19 mouse cellular contexts compared by ENCODE assay signal in genomic region chr10:76023921-76024320, GRCm38 (mm10). TPM values are rescaled to one million over a fixed set of nuclear protein-coding genes. Genes with fewer than 3 reads are reported as not detected.
A peak's percentile ranks its signal among the peaks of the same experiment; 100 is the strongest.
DNase-seq lines count a peak whose midpoint lies in the region; ATAC-seq and TF ChIP-seq lines count a peak whose summit lies in the region.
"Had no signal": no experiment of that assay in that cellular context is flagged by ENCODE, and none has a peak within 500 bp of the region (broad histone marks: within the 10 kb centered on the region; RNA-seq: fewer than 3 reads in every experiment).

No protein-coding gene starts in this region.

- H3K4me2 ChIP-seq in hindbrain, postnatal 0 days (ENCODE audit: low read depth, low read length) = no peak overlapping the region
- no peak overlapping the region for H3K4me2 ChIP-seq in midbrain, embryonic 15.5 days
- H3K4me2 ChIP-seq: embryonic facial prominence, embryonic 12.5 days; forebrain, embryonic 13.5 days; forebrain, embryonic 15.5 days had no signal

- TF ChIP-seq CTCF in ES-Bruce4 (IDR thresholded peaks at IDR 0.05; ENCODE audit: low read depth, low read length) = no peak
- TF ChIP-seq CTCF in hindbrain, postnatal 0 days (IDR thresholded peaks at IDR 0.05; ENCODE audit: low read depth) = no peak

- H3K27ac ChIP-seq in ES-Bruce4 (ENCODE audit: insufficient read depth, low read length) (peak overlapping the region; percentile 85; the same call in 1 of the 2 replicates), ES-E14 (ENCODE audit: insufficient read depth, low read depth, low read length, poor library complexity, severe bottlenecking) (peak overlapping the region; percentile 51; the same call in 1 of the 2 replicates)
- H3K27ac ChIP-seq in hindbrain, postnatal 0 days = no peak overlapping the region
- no peak overlapping the region for H3K27ac ChIP-seq in midbrain, embryonic 15.5 days
- H3K27ac ChIP-seq: embryonic facial prominence, embryonic 10.5 days; embryonic facial prominence, embryonic 12.5 days; forebrain, embryonic 13.5 days; forebrain, embryonic 15.5 days had no signal

- H3K36me3 ChIP-seq in ES-Bruce4 (ENCODE audit: control insufficient read depth, insufficient read depth, low read length, poor library complexity, severe bottlenecking) (no peaks in the 10 kb centered on the region), ES-E14 (ENCODE audit: control insufficient read depth, insufficient read depth, low read length, poor library complexity, severe bottlenecking) (no peaks in the 10 kb centered on the region)
- no peaks in the 10 kb centered on the region for H3K36me3 ChIP-seq in hindbrain, postnatal 0 days (ENCODE audit: insufficient read depth, low read length)
- no peaks in the 10 kb centered on the region for H3K36me3 ChIP-seq in midbrain, embryonic 15.5 days (replicated peaks)
- H3K36me3 ChIP-seq: embryonic facial prominence, embryonic 10.5 days; embryonic facial prominence, embryonic 12.5 days; forebrain, embryonic 15.5 days had no signal

- H3K9ac ChIP-seq in ES-Bruce4 (ENCODE audit: low read depth, poor library complexity, severe bottlenecking) (no peak overlapping the region), ES-E14 (ENCODE audit: insufficient read depth, low read depth, low read length, poor library complexity, severe bottlenecking) (peak overlapping the region; percentile 71; the same call in 1 of the 2 replicates)
- no peak overlapping the region for H3K9ac ChIP-seq in hindbrain, postnatal 0 days (replicated peaks; ENCODE audit: low read length)
- no peak overlapping the region for H3K9ac ChIP-seq in midbrain, embryonic 15.5 days
- H3K9ac ChIP-seq: embryonic facial prominence, embryonic 12.5 days; forebrain, embryonic 13.5 days; forebrain, embryonic 15.5 days; forebrain, postnatal 0 days had no signal

- no peak for TF ChIP-seq POLR2A in ES-Bruce4 (IDR thresholded peaks at IDR 0.05; ENCODE audit: insufficient read depth, low read length)

- H3K27me3 ChIP-seq in ES-Bruce4 (ENCODE audit: control insufficient read depth, insufficient read depth, low read length, poor library complexity, severe bottlenecking) = no peaks in the 10 kb centered on the region
- no peaks in the 10 kb centered on the region for H3K27me3 ChIP-seq in hindbrain, postnatal 0 days (ENCODE audit: insufficient read depth, low read length)
- no peaks in the 10 kb centered on the region for H3K27me3 ChIP-seq in midbrain, embryonic 15.5 days (replicated peaks)
- H3K27me3 ChIP-seq: embryonic facial prominence, embryonic 12.5 days; forebrain, embryonic 13.5 days; forebrain, embryonic 15.5 days had no signal

- TF ChIP-seq EP300 in ES-Bruce4 (IDR thresholded peaks at IDR 0.05; ENCODE audit: insufficient read depth, low read depth, low read length) = peak; percentile 69; the same call in 1 of the 2 replicates

- ATAC-seq in hindbrain, postnatal 0 days = no peak
- no peak for ATAC-seq in midbrain, embryonic 15.5 days (replicated peaks)
- ATAC-seq: forebrain, embryonic 13.5 days; forebrain, embryonic 15.5 days; forebrain, postnatal 0 days had no signal

- H3K4me3 ChIP-seq in ES-Bruce4 (ENCODE audit: low read depth, low read length) (no peak overlapping the region), ES-E14 (ENCODE audit: insufficient read depth in 1 of 2, low read depth in 1 of 2, low read length in 2 of 2, poor library complexity in 1 of 2, severe bottlenecking in 1 of 2) (peak overlapping the region; percentile 18 to 53; a peak in 2 of 4 replicates)
- no peak overlapping the region for H3K4me3 ChIP-seq in hindbrain, postnatal 0 days (ENCODE audit: low read length)
- no peak overlapping the region for H3K4me3 ChIP-seq in midbrain, embryonic 15.5 days
- H3K4me3 ChIP-seq: embryonic facial prominence, embryonic 10.5 days; embryonic facial prominence, embryonic 12.5 days; forebrain, embryonic 13.5 days; forebrain, embryonic 15.5 days had no signal

- no peaks in the 10 kb centered on the region for H3K4me1 ChIP-seq in ES-Bruce4 (ENCODE audit: control insufficient read depth, insufficient read depth, low read length)
- H3K4me1 ChIP-seq in ES-E14 (ENCODE audit: control insufficient read depth in 2 of 2, insufficient read depth in 2 of 2, low read length in 2 of 2, poor library complexity in 1 of 2) = peaks cover 4 to 7% of the 10 kb centered on the region in 2 experiments; a peak in 2 of 4 replicates
- no peaks in the 10 kb centered on the region for H3K4me1 ChIP-seq in hindbrain, postnatal 0 days (ENCODE audit: insufficient read depth, low read length)
- no peaks in the 10 kb centered on the region for H3K4me1 ChIP-seq in midbrain, embryonic 15.5 days
- H3K4me1 ChIP-seq: forebrain, embryonic 13.5 days; forebrain, embryonic 15.5 days had no signal

- in situ Hi-C loops in ES-E14 (cut with MboI; ENCODE audit: low sequenced_read_pairs in 2 of 2, unreplicated experiment in 2 of 2) = no loop called here

- DNase-seq in ES-E14 (ENCODE audit: low read depth, low spot score) = no peak
- peak; percentile 77 for DNase-seq in ZHBTc4 (ENCODE audit: low read depth, low spot score)
- no peak for DNase-seq in hindbrain, postnatal 0 days (ENCODE audit: low spot score)
- no peak for DNase-seq in spleen, postnatal 4 days (ENCODE audit: low spot score in 2 of 2)
- DNase-seq: adrenal gland, adult 2 months; adrenal gland, postnatal 10 days; adrenal gland, postnatal 25 days; cerebellum, adult 11-12 months; cerebellum, adult 2 months; cerebellum, adult 9-10 months; cerebellum, postnatal 10 days; cerebellum, postnatal 25 days; forebrain, postnatal 0 days had no signal

- H3K9me3 ChIP-seq in ES-Bruce4 (replicated peaks; ENCODE audit: control insufficient read depth, insufficient read depth, low read length, poor library complexity, severe bottlenecking) (peaks cover 14% of the 10 kb centered on the region), ES-E14 (ENCODE audit: control insufficient read depth, insufficient read depth, low read depth, low read length) (no peaks in the 10 kb centered on the region)
- H3K9me3 ChIP-seq in hindbrain, postnatal 0 days (ENCODE audit: low read length) = no peaks in the 10 kb centered on the region
- no peaks in the 10 kb centered on the region for H3K9me3 ChIP-seq in midbrain, embryonic 15.5 days
- H3K9me3 ChIP-seq: embryonic facial prominence, embryonic 12.5 days; forebrain, embryonic 15.5 days had no signal

- WGBS in hindbrain, postnatal 0 days = 93% methylated on average over 6 of the region's 6 CpGs
- WGBS in midbrain, embryonic 15.5 days = 96% methylated on average over 6 of the region's 6 CpGs

TF ChIP-seq in ES-E14, 5 proteins besides CTCF, POLR2A, EP300 and RAD21:
- TF ChIP-seq ZC3H11A (IDR thresholded peaks at IDR 0.05; ENCODE audit: borderline replicate concordance, low read depth, low read length) (no peak), HCFC1 (IDR thresholded peaks at IDR 0.05; ENCODE audit: borderline replicate concordance, insufficient read depth, low read length) (no peak), ZNF384 (IDR thresholded peaks at IDR 0.05; ENCODE audit: low read depth, low read length) (no peak), MAFK (IDR thresholded peaks at IDR 0.05; ENCODE audit: insufficient read depth, low read depth, low read length) (no peak), CHD2 (IDR thresholded peaks at IDR 0.05; ENCODE audit: low read depth, low read length) (no peak)

RNA-seq across cellular contexts. Expression of gene Zfp280b, which starts 8.5 kb away (rescaled TPM):
- 59.7 and 63.2 TPM in 2 replicates for polyA plus RNA-seq in ES-Bruce4 (2011; ENCODE audit: insufficient read depth, insufficient read length, low read depth, missing spikeins)
- total RNA-seq in ES-E14 (2012; rRNA removed) = 22.1 and 31.6 TPM in 2 replicates
- 6.8 and 7.9 TPM in 2 replicates for total RNA-seq in hindbrain, postnatal 0 days (2014; rRNA removed)
- 10.0 and 10.5 TPM in 2 replicates for polyA plus RNA-seq in hindbrain, postnatal 0 days (2015; fragmentation: Nextera tagmentation; extraction: Ambion mirVana)
- polyA plus RNA-seq in midbrain, embryonic 15.5 days (2015; fragmentation: Nextera tagmentation; extraction: Ambion mirVana) = 12.8 TPM in 2 replicates

Comparison
In these comparisons a context has a peak if more than half of its experiments do, and no peak if none do; other contexts are left out.
1. H3K27ac ChIP-seq: peak in ES-Bruce4 (single experiment) and ES-E14 (single experiment); none in hindbrain, postnatal 0 days (single experiment) and midbrain, embryonic 15.5 days (single experiment).
2. H3K4me3 ChIP-seq: peak in ES-E14 (2 of 2); none in ES-Bruce4 (single experiment), hindbrain, postnatal 0 days (single experiment) and midbrain, embryonic 15.5 days (single experiment).